Comparison of ENCODE assay signal across 16 mouse cellular contexts in the genomic region with DNA sequence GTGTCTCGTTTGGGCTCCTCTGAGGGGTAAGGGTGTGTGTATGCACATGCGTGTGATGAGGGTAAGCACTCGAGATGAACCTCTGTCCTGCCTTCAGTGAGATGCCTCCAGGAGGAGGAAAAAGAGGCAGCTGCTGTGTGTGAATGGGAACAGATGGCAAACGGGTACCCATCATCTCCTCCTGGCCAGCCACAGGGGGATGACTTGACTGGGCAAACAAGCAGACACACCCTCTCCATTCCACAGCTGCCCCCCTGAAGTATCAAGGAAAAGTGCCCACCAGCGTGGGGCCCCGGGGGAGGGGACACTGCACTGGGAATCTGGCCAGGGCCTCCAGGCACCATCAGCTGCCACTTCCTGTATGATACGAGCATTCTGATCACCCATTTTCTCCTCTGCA. TPM values are rescaled to one million over a fixed set of nuclear protein-coding genes. Genes with fewer than 3 reads are reported as not detected.
A peak's percentile ranks its signal among the peaks of the same experiment; 100 is the strongest.
DNase-seq lines count a peak whose midpoint lies in the region; ATAC-seq lines count a peak whose summit lies in the region.
"Had no signal": no experiment of that assay in that cellular context is flagged by ENCODE, and none has a peak within 500 bp of the region (broad histone marks: within the 10 kb centered on the region; RNA-seq: fewer than 3 reads in every experiment).

No protein-coding gene starts in this region.

- WGBS in forebrain, embryonic 14.5 days: 40% methylated on average over 7 of the region's 7 CpGs
- WGBS in forebrain, embryonic 10.5 days: 79% methylated on average over 7 of the region's 7 CpGs

- H3K9ac ChIP-seq in forebrain, embryonic 14.5 days (ENCODE audit: low read length): no peak overlapping the region

- DNase-seq in forebrain, embryonic 14.5 days (ENCODE audit: low spot score): peak; percentile 46
- DNase-seq in forebrain, embryonic 10.5 days (ENCODE audit: extremely low spot score, low spot score): no peak
- DNase-seq in layer of hippocampus, adult 9-11 months: peak; percentile 21
- no peak for DNase-seq in layer of hippocampus, postnatal 14 days (ENCODE audit: low spot score in 2 of 2)
- DNase-seq in retina, postnatal 1 day: peak; percentile 67
- no peak for DNase-seq in retina, embryonic 14.5 days (ENCODE audit: low spot score)
- no peak for DNase-seq in ovary, postnatal 36 days (ENCODE audit: low spot score)
- DNase-seq in kidney, postnatal 14 days: no peak
- DNase-seq: cerebellum, adult 2 months; embryo, embryonic 11 days; gastrocnemius, adult 2 months; spleen, adult 18-20 months had no signal

- H3K36me3 ChIP-seq in forebrain, embryonic 14.5 days (ENCODE audit: control insufficient read depth, insufficient read depth, low read length): peaks cover 17% of the 10 kb centered on the region
- peaks cover 20% of the 10 kb centered on the region for H3K36me3 ChIP-seq in forebrain, embryonic 10.5 days (replicated peaks)

- ATAC-seq in forebrain, embryonic 14.5 days: peak; percentile 57
- ATAC-seq: inflammation-experienced regulatory T-cells, adult 6 months had no signal

- H3K4me1 ChIP-seq in forebrain, embryonic 14.5 days (ENCODE audit: control insufficient read depth, insufficient read depth, low read length): peaks cover 12% of the 10 kb centered on the region; the same call in 1 of the 2 replicates
- peaks cover 22% of the 10 kb centered on the region for H3K4me1 ChIP-seq in forebrain, embryonic 10.5 days

- no peak overlapping the region for H3K4me3 ChIP-seq in forebrain, embryonic 14.5 days (ENCODE audit: low read depth, low read length)
- no peak overlapping the region for H3K4me3 ChIP-seq in forebrain, embryonic 10.5 days
- H3K4me3 ChIP-seq: gastrocnemius, adult 2 months; limb, embryonic 10.5 days had no signal

- no peaks in the 10 kb centered on the region for H3K27me3 ChIP-seq in forebrain, embryonic 14.5 days (replicated peaks; ENCODE audit: control insufficient read depth, insufficient read depth, low read length)
- no peaks in the 10 kb centered on the region for H3K27me3 ChIP-seq in forebrain, embryonic 10.5 days (ENCODE audit: poor library complexity, severe bottlenecking)

- no peak overlapping the region for H3K4me2 ChIP-seq in forebrain, embryonic 14.5 days (ENCODE audit: low read length)

- peak overlapping the region; percentile 39; the same call in 1 of the 2 replicates for H3K27ac ChIP-seq in forebrain, embryonic 14.5 days (ENCODE audit: low read depth, low read length)
- H3K27ac ChIP-seq in forebrain, embryonic 10.5 days: no peak overlapping the region
- H3K27ac ChIP-seq: gastrocnemius, adult 2 months; limb, embryonic 10.5 days had no signal

- H3K9me3 ChIP-seq in forebrain, embryonic 14.5 days (replicated peaks; ENCODE audit: control insufficient read depth, low read length): no peaks in the 10 kb centered on the region
- no peaks in the 10 kb centered on the region for H3K9me3 ChIP-seq in forebrain, embryonic 10.5 days
- H3K9me3 ChIP-seq: G1E; limb, embryonic 10.5 days had no signal

RNA-seq across cellular contexts. Expression of a gene that starts 4.2 kb away (rescaled TPM):
- not detected in 2 replicates for polyA plus RNA-seq in forebrain, embryonic 14.5 days (2014; fragmentation: Nextera tagmentation; extraction: Ambion mirVana)
- polyA plus RNA-seq in forebrain, embryonic 10.5 days (2016; fragmentation: Nextera tagmentation; extraction: Ambion mirVana): not detected in 2 replicates
- total RNA-seq in layer of hippocampus, postnatal 14 days (2021): not detected
- total RNA-seq: G1E; gastrocnemius, adult 2 months had no signal
- polyA plus RNA-seq: cerebellum, adult 2 months; G1E; inflammation-experienced regulatory T-cells, adult 6 months; limb, embryonic 10.5 days had no signal

RNA-seq across cellular contexts. Expression of a gene that starts 25.4 kb away (rescaled TPM):
- not detected in 2 replicates for polyA plus RNA-seq in forebrain, embryonic 14.5 days (2014; fragmentation: Nextera tagmentation; extraction: Ambion mirVana)
- not detected in 2 replicates for polyA plus RNA-seq in forebrain, embryonic 10.5 days (2016; fragmentation: Nextera tagmentation; extraction: Ambion mirVana)
- total RNA-seq in layer of hippocampus, postnatal 14 days (2021): not detected
- total RNA-seq: gastrocnemius, adult 2 months had no signal
- polyA plus RNA-seq: C2C12; cerebellum, adult 2 months; G1E; inflammation-experienced regulatory T-cells, adult 6 months; limb, embryonic 10.5 days had no signal

Comparison
In these comparisons a context has a peak if more than half of its experiments do, and no peak if none do; other contexts are left out.
1. DNase-seq: peak in forebrain, embryonic 14.5 days (single experiment), layer of hippocampus, adult 9-11 months (single experiment) and retina, postnatal 1 day (single experiment); none in forebrain, embryonic 10.5 days (single experiment), layer of hippocampus, postnatal 14 days (0 of 2), retina, embryonic 14.5 days (single experiment), ovary, postnatal 36 days (single experiment) and kidney, postnatal 14 days (single experiment).